Mouse (Mus musculus) liver, postnatal 0 days (tissue): ENCODE measurements around the gene Sh3d21.

Experiments used
- CTCF ChIP-seq: sonication (generic); IDR thresholded peaks from 2 replicates; pipeline ENCODE4 v1.5.1; 2016; ENCODE audit warnings: antibody characterized with exemption, low read depth
- EP300 ChIP-seq: IDR thresholded peaks from 2 replicates; pipeline ENCODE4 v1.6.1; 2016; ENCODE audit warnings: antibody characterized with exemption, low read depth, mild to moderate bottlenecking

GRCm38 (mm10) chr4:126110374-126111152 lies 52.7 kb downstream of the Sh3d21 start:
- TF ChIP-seq CTCF: peak; percentile 49
- no peak for TF ChIP-seq EP300
